Mouse (Mus musculus) embryonic facial prominence, embryonic 11.5 days (tissue): Measurements from ENCODE around the gene Prkd1. TPM values are rescaled to one million over a fixed set of nuclear protein-coding genes. Genes with fewer than 3 reads are reported as not detected.

Source experiments
- ATAC-seq: fragments of 200-750 bp; cut with Nextera tagmentation; replicated peaks from 2 replicates; pipeline ENCODE4 v1.8.0; 2017; ENCODE audit warnings: low read depth; ENCODE audit not compliant: insufficient number of reproducible peaks, low FRiP score, low TSS enrichment
- DNase-seq: peaks from one replicate; pipeline ENCODE4 v3.0.0-alpha.2; 2015; ENCODE audit warnings: low spot score
- H3K27ac ChIP-seq: fragments of 300-500 bp; sonication (generic); replicated peaks from 2 replicates; pipeline ENCODE4 v1.5.1; 2014; ENCODE audit warnings: mild to moderate bottlenecking, low read depth, low read length, control low read depth
- H3K27me3 ChIP-seq: fragments of 300-500 bp; sonication (generic); 2 replicates; pipeline ENCODE4 v1.6.1; 2014; ENCODE audit warnings: mild to moderate bottlenecking, low read length, moderate library complexity, mixed read lengths; ENCODE audit not compliant: control insufficient read depth, insufficient read depth
- H3K36me3 ChIP-seq: fragments of 300-500 bp; sonication (generic); replicated peaks from 2 replicates; pipeline ENCODE4 v1.6.1; 2014; ENCODE audit warnings: low read depth, mild to moderate bottlenecking, low read length, moderate library complexity, mixed read lengths; ENCODE audit not compliant: control insufficient read depth, insufficient read depth
- H3K4me1 ChIP-seq: fragments of 300-500 bp; sonication (generic); 2 replicates; pipeline ENCODE4 v1.6.1; 2014; ENCODE audit warnings: low read length, mixed read lengths; ENCODE audit not compliant: control insufficient read depth, insufficient read depth
- H3K4me2 ChIP-seq: fragments of 300-500 bp; sonication (generic); 2 replicates; pipeline ENCODE4 v1.6.1; 2014; ENCODE audit warnings: low read depth, mild to moderate bottlenecking, control low read depth, low read length, moderate library complexity
- H3K4me3 ChIP-seq: fragments of 300-500 bp; sonication (generic); 2 replicates; pipeline ENCODE4 v1.5.1; 2014; ENCODE audit warnings: low read depth, low read length, control low read depth
- H3K9ac ChIP-seq: fragments of 300-500 bp; sonication (generic); replicated peaks from 2 replicates; pipeline ENCODE4 v1.6.1; 2014; ENCODE audit warnings: mild to moderate bottlenecking, control low read depth, low read length
- H3K9me3 ChIP-seq: fragments of 300-500 bp; sonication (generic); replicated peaks from 2 replicates; pipeline ENCODE4 v1.6.1; 2016; ENCODE audit warnings: mild to moderate bottlenecking, low read length, inconsistent platforms, mixed read lengths; ENCODE audit not compliant: control insufficient read depth
- WGBS: fragments of 180-500 bp; shearing (Covaris S2); extraction: QIAGEN DNeasy Blood & Tissue Kit; methylation state at CpG from one replicate; pipeline ENCODE4 v1.1.7; 2014; 5-methylcytosine and 5-hydroxymethylcytosine counted together
- polyA plus RNA-seq: library from polyadenylated mRNA; unstranded; fragments of >200 nt; fragmentation: Nextera tagmentation; extraction: Ambion mirVana; gene quantifications from 2 replicates; pipeline ENCODE4 v1.2.1, GENCODE M21; 2014

The Prkd1 gene
- polyA plus RNA-seq, 1 experiment from 2014 or later, result 7.3 TPM

DNA sequence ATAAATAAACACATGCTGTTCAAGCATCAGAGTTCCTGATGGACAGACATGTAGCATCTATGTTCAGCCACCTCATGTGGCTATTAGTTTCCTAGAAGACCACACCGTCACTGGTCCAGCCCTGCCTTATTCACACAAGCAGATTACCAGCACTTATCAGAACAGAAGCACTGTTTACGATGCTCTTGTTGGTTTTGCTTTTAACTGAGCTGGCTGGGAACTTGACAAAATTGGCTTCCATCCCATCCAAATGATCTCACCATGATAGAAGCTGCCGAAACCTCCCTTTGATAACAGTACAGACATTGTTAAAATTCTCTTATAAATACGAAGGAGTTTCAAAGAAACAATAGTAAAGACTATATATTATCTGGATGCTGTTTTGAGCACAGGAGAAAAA lies 24.7 kb downstream of the Prkd1 start:
- H3K9me3 ChIP-seq, result no peaks in the 10 kb centered on the region
- no peak overlapping the region for H3K4me2 ChIP-seq
- no peaks in the 10 kb centered on the region for H3K4me1 ChIP-seq
- H3K36me3 ChIP-seq, result no peaks in the 10 kb centered on the region
- H3K4me3 ChIP-seq, result no peak overlapping the region
- WGBS, result 80% methylated on average over 4 of the region's 4 CpGs
- H3K27ac ChIP-seq, result no peak overlapping the region
- no peak for ATAC-seq
- no peak overlapping the region for H3K9ac ChIP-seq
- no peak for DNase-seq
- no peaks in the 10 kb centered on the region for H3K27me3 ChIP-seq

DNA sequence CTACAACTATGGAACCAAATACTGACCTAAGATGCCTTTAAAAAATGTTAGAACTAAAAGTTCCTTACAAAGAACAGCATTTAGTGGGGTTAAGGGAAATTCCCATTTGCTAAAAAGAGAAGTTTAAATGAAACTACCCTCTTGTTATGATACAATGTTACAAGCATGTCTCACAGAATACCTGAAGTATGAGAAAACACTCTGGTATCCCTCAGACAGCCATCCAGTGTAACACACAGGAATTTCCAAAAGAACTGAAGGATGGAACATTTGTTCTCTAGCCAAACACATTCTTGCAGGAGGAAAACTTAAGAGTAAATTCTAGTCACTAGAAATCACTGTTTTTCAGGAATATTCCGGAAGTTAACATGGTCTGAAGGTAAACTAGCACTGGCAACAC lies 33.0 kb downstream of the Prkd1 start:
- DNase-seq (no peak), ATAC-seq (no peak)
- WGBS, result 92% methylated on average over 1 of the region's 1 CpGs
- Histone ChIP-seq H3K4me1 (no peaks in the 10 kb centered on the region), H3K9ac (no peak overlapping the region), H3K27me3 (no peaks in the 10 kb centered on the region), H3K36me3 (no peaks in the 10 kb centered on the region), H3K4me3 (no peak overlapping the region), H3K9me3 (no peaks in the 10 kb centered on the region), H3K27ac (no peak overlapping the region), H3K4me2 (no peak overlapping the region)

DNA sequence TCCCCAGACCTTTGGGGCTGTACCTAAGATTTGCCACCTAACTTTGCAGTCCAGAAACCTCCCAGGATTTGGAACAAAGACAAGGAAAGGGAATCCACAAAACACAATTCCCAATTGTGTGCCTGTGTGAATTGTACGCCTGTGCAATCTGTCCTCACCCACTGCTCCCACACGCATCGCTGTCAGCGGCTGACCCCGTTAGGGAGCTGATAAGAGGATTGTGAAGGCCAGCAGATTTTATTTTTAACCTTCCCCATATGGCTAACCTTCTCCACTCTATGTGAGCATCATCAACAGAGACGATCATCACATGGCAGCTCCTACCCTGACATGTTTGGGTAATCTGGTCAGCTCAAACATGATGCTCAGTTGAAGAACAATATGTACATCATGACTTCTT lies 34.6 kb downstream of the Prkd1 start:
- no peak for DNase-seq
- no peaks in the 10 kb centered on the region for H3K36me3 ChIP-seq
- no peak for ATAC-seq
- H3K9me3 ChIP-seq, result no peaks in the 10 kb centered on the region
- H3K4me1 ChIP-seq, result no peaks in the 10 kb centered on the region
- WGBS, result 65% methylated on average over 6 of the region's 6 CpGs
- no peak overlapping the region for H3K9ac ChIP-seq
- no peak overlapping the region for H3K27ac ChIP-seq
- H3K4me3 ChIP-seq, result no peak overlapping the region
- no peak overlapping the region for H3K4me2 ChIP-seq
- H3K27me3 ChIP-seq, result no peaks in the 10 kb centered on the region

DNA sequence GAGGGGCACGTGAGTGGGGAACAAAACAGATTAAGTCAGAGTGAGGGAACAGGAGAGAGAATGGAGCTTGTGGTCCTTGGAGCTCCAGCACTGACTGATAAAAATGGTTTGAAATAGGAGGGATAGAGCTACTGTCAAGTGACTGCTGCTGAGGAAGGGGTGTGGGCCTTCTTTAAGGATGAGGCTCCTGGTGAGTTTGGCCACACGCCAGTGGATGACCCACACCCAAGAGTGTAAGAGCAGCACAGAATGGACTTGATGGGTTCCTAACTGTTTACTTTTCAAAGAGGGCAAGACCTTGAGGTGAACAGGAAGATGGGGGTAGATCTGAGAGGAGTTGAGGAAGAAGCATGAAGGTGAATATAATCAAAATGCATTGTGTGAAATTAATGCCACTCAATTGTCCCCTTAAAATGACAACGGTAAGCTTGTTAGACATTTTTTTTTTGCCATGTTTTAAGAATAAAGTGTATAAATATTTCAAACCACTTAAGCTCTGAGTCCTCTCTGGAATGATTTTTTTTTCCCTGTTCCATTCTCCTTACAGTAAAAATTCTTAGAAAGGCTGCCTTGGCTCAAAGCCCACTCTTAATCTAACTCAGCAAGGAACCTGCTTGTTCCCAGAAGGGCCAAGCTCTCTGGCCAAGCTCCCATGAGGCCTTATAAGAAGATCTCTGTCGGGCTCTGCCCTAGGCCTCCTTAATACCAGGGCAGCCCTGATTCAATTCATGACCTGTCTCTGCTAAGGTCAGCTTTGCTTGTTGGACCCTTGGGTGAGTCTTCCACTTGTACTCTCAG lies 42.0 kb downstream of the Prkd1 start:
- H3K9me3 ChIP-seq, result no peaks in the 10 kb centered on the region
- no peak overlapping the region for H3K4me2 ChIP-seq
- ATAC-seq, result no peak
- no peak for DNase-seq
- 82% methylated on average over 4 of the region's 4 CpGs for WGBS
- H3K27me3 ChIP-seq, result no peaks in the 10 kb centered on the region
- H3K9ac ChIP-seq, result no peak overlapping the region
- H3K4me3 ChIP-seq, result no peak overlapping the region
- no peaks in the 10 kb centered on the region for H3K36me3 ChIP-seq
- H3K27ac ChIP-seq, result no peak overlapping the region
- H3K4me1 ChIP-seq, result no peaks in the 10 kb centered on the region

DNA sequence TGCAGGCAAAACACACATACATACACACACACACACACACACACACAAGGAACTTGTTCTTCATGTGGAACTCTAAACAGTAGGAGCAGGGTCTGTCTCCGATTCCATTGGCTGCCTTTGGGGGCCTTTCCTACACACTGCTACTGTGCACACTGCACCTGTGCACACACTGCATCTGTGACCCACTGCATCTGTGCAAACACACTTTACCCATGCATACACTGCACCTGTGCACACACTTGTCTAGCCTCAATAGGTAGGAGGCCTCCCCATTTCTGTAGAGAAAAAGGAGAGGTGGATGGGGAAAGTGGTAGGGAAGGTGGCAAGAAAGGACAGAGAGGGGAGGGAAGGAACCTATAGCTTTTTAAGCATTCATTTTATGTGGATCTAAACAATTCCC lies 49.5 kb downstream of the Prkd1 start:
- Histone ChIP-seq H3K4me1 (no peaks in the 10 kb centered on the region), H3K4me2 (no peak overlapping the region), H3K9me3 (no peaks in the 10 kb centered on the region), H3K9ac (no peak overlapping the region), H3K27ac (no peak overlapping the region), H3K36me3 (no peaks in the 10 kb centered on the region), H3K4me3 (no peak overlapping the region), H3K27me3 (no peaks in the 10 kb centered on the region)
- ATAC-seq (no peak), DNase-seq (no peak)
- 86% methylated on average over 1 of the region's 1 CpGs for WGBS

DNA sequence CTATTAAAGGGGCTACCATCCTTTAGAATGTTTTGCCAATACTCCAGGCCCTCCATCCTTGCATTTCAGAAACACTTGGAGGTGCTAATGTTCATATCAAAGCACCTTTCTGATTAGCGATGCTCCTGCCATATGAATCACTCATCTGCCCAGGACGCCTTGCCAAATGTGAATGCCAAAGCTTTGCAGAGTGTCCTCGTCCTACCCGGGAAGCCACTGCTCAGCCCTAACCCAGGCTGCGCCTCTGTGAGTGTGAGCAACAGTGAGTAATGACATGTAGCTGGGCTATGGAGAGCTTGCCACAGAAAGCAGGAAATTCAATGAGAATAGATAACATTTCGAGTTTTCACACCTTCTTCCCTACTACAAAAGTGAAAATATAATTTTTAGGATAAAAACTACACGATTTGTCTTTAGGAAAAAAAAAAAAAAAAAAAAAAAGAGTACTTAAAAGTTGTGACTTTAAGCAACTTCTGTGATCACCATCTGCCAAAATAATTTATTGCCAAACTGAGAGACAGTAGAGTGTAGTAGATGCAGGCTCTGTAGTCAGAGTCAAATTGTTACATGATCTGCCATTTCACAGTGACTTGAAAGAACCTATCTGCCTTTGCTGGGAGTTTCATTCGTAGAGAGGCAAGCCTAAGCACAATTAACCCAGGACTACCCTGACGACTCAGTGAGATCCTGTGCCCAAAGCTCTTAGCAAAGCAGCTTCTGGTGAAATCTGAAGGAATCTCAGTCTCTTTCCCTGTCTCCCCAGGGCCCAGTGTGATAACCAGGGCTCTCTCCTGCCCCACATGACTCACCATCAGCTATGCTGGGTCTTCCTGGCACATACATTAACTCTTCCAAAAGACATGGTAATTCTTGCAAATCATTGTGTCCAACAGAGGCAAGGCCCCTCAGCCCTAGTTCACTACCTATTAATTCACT lies 50.6 kb downstream of the Prkd1 start:
- WGBS, result 82% methylated on average over 9 of the region's 9 CpGs
- no peak overlapping the region for H3K4me2 ChIP-seq
- no peak for DNase-seq
- no peaks in the 10 kb centered on the region for H3K9me3 ChIP-seq
- no peak overlapping the region for H3K4me3 ChIP-seq
- no peaks in the 10 kb centered on the region for H3K27me3 ChIP-seq
- no peak for ATAC-seq
- no peak overlapping the region for H3K27ac ChIP-seq
- no peak overlapping the region for H3K9ac ChIP-seq
- no peaks in the 10 kb centered on the region for H3K36me3 ChIP-seq
- H3K4me1 ChIP-seq, result no peaks in the 10 kb centered on the region

DNA sequence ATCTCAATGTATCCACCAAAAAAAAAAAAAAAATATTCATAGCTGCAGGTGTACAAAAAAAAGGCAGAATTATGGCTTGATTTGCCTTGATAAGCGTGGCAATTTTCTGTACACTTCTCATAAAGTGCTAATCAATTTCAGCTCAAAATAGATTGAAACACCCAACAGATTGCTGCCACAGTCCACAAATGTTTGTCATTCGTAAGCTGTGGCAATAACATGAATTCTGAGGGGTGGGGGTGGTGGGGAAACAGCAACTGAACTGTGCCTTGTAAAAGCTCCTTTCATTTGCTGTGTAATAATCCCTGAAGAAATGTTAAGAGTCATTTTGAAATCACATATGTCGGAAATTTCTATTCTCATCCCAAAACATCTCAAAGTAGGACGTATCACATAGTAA lies 51.4 kb downstream of the Prkd1 start:
- H3K4me1 ChIP-seq, result no peaks in the 10 kb centered on the region

DNA sequence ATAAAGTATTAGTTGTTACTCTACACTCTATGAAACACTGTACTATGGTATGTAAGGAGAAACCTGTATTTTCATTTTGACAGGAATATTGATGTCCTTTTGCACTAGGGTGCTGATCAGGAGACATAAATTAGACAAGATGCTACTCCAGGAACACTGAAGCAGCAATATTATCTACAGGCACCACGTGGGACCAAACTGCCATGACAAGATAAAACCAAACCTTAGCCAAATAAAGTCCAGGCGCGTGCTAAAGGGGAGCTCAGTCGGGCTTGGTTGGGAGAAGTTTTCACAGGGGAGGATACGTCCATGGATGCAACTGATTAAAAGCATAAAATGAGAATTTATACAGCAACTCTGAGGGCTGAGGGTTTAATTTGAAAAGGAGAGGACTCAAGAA lies 53.1 kb downstream of the Prkd1 start:
- Histone ChIP-seq H3K36me3 (no peaks in the 10 kb centered on the region), H3K9me3 (no peaks in the 10 kb centered on the region), H3K4me3 (no peak overlapping the region), H3K27me3 (no peaks in the 10 kb centered on the region), H3K4me2 (no peak overlapping the region), H3K27ac (no peak overlapping the region), H3K4me1 (no peaks in the 10 kb centered on the region), H3K9ac (no peak overlapping the region)
- DNase-seq (no peak), ATAC-seq (no peak)
- 81% methylated on average over 5 of the region's 5 CpGs for WGBS

More for the DNA sequence above, 51.4 kb downstream of the Prkd1 start:
- Histone ChIP-seq H3K4me2 (no peak overlapping the region), H3K27ac (no peak overlapping the region), H3K27me3 (no peaks in the 10 kb centered on the region), H3K9me3 (no peaks in the 10 kb centered on the region), H3K9ac (no peak overlapping the region), H3K4me3 (no peak overlapping the region), H3K36me3 (no peaks in the 10 kb centered on the region)
- no peak for DNase-seq
- ATAC-seq, result no peak
- WGBS, result 91% methylated on average over 4 of the region's 4 CpGs
